Mouse (Mus musculus) bone marrow macrophage, adult 2 months (primary cell): ENCODE data around the gene Slc24a3.

Source experiments
- CTCF ChIP-seq: IDR thresholded peaks from 2 replicates; pipeline ENCODE4 v1.5.1; 2012; ENCODE audit warnings: low read depth, mild to moderate bottlenecking, low read length, moderate library complexity
- POLR2A ChIP-seq: IDR thresholded peaks from 2 replicates; pipeline ENCODE4 v1.6.1; 2012; ENCODE audit warnings: mild to moderate bottlenecking, low read depth, low read length, borderline replicate concordance

GRCm38 (mm10) chr2:145324477-145324876 is 156.9 kb downstream of the Slc24a3 start:
- TF ChIP-seq POLR2A (no peak), CTCF (no peak)
